Mouse (Mus musculus): ENCODE results near the gene Zfp12.
A peak's percentile ranks its signal among the peaks of the same experiment; 100 is the strongest.
"Not testable (repeated sequence)": the region's sequence is repeated elsewhere in the genome, so short reads cannot be mapped to it uniquely, and the experiment has no call there.

The Zfp12 gene

DNA sequence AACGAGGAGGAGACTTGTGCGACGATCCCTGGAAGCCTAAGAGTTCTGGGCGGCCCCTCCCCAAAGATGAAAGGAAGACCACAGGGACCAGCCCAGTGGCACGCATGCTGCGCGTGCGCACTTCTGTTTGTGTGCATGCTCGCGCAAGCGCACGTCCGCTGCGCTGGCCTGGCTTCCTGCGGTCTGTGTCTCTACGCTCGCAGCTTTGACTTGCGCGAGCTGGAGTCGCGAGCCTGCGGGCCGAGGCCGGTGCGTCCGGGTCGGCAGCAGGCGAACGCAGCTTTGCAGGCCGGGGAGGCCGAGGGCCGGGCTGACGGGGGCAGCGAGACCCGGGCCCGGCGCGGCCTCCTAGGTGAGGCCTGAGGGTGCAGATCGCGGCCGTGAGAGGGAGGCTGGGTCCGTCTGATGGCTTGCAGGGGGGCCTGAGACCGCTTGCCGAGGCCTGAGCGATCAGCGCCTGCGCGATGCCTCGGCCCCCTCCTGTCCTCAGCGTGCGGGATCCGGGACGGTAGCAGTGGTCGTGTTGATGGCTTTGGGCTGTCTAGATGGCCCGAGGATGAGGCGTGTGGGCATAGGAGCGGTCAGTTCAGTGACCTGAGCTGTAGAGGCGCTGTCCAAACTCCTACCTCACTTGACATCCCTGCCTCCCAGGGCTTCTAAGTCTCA lies at the start of gene Zfp12:
Zfp12 (plus strand) TSS at position 136 of the 666 bp plus-strand sequence.
- peak; percentile 99 for DNase-seq (ENCODE audit: low spot score)

DNA sequence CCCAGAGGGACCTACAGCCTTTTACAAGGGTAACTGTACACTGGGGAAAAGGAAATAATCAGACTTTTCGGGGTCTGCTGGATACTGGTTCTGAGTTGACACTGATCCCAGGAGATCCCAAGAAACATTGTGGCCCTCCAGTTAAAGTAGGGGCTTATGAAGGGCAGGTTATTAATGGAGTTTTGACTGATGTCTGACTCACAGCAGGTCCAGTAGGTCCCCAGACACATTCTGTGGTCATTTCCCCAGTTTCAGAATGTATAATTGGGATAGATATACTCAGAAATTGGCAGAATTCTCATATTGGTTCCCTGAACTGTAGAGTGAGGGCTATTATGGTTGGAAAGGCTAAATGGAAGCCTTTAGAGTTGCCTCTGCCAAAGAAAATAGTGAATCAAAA lies 46.9 kb upstream of the Zfp12 start:
- DNase-seq (ENCODE audit: low spot score) = not testable (repeated sequence)

DNA sequence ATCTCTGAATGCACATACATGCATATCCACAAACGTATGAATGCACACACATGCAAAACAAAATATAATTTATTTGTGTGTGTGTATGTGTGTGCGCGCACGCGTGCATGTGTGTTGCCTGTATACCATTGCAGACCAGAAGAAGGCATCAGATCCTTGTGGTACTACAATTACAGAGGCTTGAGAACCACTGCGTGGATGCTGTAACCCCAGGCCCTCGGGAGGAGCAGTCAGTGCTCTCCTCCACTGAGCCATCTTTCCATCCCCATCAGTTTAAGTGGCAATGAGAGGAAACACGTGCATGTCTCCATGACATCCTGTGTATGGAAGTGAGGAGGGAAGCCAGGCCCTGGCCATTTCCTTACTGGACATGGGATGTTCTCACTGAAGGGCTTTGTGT lies 42.2 kb upstream of the Zfp12 start:
- no peak for DNase-seq (ENCODE audit: low spot score)

DNA sequence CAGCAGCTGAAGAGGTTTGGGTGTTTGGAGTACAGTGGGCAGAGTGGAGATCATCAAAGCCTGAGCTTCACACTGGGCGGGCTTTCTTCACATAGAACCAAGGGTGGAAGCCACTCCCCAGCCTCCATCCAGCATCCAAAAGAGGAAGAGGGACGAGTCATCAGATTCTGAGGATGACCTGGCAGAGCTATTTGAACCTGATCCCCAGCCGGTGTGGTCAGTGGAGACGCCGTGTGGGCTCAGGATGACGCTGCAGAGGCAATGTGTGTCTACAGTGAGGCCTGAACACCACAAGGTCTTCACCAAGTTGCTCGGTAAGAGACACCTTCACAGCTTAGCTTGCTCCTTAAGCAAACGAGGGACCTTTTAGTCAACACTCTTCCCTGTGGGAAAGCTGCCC lies 40.2 kb upstream of the Zfp12 start:
- not testable (repeated sequence) for DNase-seq (ENCODE audit: low spot score)

DNA sequence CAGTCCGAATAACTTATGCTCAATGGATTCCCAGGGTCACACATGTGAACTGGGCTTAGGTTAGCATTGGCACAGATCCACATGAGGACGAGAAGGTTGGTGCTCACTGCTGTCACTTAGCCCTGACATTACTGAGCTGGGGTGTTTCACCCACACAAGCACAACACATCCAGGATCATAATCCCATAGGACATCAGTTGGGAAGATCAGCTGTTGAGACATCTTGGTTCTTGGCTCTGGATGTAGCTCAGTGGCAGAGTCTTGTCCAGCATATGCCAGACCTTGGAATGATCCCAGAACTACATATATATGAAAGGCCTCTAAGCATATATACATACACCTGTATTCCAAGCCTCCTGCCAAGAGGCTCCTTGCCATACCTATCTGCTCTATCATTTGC lies 39.8 kb upstream of the Zfp12 start:
- no peak for DNase-seq (ENCODE audit: low spot score)

DNA sequence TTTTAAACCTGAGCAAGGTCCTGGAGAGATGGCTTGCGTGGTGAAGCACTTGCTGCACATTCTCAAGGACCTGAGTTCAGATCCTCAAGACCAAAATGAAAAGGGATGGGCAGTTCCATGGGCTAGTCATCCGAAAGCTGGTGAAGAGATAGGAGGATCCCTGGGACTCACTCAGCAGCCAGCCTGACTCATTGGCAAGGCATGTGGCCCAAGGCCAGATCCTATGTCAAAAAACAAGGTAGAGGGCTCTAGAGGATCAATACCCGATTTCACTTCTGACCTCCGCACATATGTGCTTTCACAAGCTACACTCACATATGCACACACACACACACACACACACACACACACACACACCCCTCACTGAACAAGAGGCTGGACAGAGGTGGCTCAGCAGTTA lies 38.5 kb upstream of the Zfp12 start:
- no peak for DNase-seq (ENCODE audit: low spot score)

DNA sequence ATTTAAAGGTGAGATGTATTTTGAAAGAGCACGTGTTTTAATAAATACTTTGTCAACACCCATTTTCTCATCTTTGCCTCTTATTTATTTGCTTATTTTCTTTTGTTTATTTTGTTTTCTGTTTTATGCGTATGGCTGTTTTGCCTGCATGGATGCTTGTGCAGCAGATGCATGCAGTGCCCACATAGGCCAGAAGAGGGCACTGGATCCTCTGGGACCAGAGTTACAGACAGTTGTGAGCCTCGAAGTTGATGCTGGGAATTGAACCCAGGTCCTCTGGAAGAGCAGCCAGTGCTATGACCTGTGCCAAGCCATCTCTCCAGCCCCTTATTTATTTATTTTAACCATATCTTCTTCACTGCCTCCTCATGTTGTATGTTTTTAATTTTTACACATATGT lies 29.9 kb upstream of the Zfp12 start:
- no peak for DNase-seq (ENCODE audit: low spot score)

DNA sequence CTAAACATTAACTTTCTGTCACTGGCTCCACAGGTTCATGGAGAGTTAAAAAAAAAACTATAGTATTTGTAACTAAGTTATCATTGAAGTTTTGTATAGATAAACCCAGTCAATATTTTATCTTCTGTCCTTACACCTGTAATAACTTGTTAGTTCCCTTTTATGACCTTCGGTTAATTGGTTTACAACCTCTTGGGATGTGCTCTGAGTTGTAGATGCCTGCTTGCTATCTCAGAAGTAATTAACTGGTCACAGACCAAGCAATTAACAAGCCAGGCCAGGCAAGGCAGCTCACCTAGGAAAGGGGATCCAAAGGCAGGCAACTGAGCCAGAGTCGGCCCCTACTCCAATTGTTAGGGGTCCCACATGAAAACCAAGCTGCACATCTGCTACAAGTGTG lies 21.1 kb upstream of the Zfp12 start:
- DNase-seq (ENCODE audit: low spot score) = no peak

DNA sequence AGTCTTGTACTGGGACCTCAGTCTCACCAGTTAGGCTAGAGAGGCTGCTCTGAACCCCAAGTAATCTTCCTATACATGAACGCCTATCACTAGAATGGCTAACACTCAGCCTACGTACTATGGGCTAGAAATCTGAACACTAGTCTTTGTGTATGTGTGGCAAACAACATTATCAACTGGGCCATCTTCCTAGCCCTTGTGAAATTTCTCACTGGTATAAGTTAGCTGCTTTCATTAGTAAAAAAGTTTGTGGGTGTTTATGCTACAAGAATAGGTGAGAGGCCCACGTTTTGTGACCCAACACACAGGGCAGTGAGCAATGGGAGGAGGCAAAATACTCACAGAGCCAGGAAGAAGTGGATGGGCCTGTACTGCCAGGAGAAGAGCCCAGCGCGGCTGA lies 14.0 kb upstream of the Zfp12 start:
- DNase-seq (ENCODE audit: low spot score) = no peak

DNA sequence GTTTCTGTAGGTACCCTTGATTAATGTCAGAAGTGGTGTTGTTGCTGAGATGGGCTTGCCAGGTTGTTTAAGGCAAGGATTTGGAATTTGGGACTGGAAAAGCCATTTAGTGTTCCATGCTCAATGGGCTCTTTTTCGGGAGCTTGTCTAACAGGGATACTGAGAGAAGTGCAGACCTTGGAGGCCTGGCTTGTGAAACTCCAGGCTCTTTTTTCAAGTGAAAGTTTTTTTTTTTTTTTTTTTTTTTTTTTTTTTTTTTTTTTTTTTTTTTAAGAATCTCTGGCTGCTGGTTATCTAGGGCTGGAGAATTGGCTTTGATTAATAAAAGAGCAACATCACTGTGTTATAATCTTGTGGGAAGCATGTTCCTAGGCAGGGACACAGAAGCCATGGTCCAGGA lies 12.7 kb upstream of the Zfp12 start:
- no peak for DNase-seq (ENCODE audit: low spot score)

DNA sequence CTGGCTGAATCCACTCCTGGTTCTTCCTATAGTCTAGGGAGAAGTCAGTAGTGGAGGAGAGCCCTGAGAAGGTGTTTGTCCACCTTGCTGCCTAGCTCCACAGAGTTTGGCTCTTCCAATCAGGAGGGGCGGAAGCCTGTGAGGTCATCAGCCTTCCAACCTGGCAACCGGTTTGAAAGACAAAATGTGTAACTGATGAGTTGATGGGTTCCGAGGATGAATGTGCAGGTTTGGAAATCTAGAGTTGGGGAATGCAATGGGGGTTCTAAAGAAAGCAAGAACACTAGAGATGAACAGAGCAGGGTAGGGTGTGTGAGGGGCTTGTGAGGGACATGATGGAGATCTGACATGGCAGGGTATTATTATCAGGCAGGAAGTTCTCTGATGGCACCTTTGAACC lies 8.2 kb upstream of the Zfp12 start, which contains the start of gene Spdye4a:
Spdye4a (minus strand) TSS at position 101 of the 400 bp plus-strand sequence.
- DNase-seq (ENCODE audit: low spot score) = no peak

DNA sequence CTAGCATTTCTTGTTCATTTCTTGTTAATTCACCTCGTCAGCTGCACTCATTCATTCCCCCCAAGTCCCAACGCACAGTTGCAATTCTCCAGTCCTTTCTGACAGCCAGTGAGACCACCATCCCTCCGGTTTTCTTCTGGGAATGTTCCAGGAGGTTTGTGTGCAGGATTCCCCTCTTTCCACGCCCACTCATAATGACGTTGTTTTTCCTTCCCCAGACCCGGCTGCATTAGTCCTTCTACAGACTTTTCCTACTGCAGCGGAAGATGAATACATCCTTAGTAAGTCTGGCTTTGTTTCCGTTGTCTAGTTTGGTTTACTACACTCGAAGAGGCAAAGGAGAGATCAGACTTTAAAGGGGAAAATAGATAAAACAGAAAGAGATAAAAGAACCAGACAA lies 1.1 kb downstream of the Zfp12 start:
- DNase-seq (ENCODE audit: low spot score) = peak; percentile 34

DNA sequence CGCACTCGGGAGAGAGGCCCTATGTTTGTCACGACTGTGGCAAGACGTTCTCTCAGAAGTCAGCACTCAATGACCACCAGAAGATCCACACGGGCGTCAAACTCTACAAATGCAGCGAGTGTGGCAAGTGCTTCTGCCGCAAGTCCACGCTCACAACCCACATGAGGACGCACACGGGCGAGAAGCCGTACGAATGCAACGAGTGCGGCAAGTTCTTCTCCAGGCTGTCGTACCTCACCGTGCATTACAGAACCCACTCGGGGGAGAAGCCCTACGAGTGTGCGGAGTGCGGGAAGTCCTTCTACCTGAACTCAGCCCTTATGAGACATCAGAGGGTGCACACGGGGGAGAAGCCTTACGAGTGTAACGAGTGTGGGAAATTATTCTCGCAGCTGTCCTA lies 10.0 kb downstream of the Zfp12 start:
- no peak for DNase-seq (ENCODE audit: low spot score)

DNA sequence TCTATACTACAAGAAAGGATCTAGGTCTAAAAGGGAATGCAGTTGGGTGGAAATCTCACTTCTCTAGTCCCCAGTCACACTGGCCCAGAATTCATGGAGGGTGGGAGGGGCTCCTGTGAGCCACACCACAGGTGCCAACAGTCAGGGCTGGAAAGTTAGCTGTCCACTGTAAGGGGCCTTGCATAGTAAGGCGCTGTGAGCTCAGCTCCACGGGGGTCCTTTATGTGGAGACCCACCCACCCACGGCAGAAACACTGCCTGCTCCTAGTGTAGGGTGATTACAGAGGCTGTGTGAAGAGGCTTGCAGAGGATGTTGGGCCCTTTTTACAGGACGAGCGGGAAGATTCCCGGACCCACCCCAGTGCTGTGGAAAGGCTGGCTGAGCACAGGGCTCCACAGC lies 17.1 kb downstream of the Zfp12 start:
- DNase-seq (ENCODE audit: low spot score) = no peak

DNA sequence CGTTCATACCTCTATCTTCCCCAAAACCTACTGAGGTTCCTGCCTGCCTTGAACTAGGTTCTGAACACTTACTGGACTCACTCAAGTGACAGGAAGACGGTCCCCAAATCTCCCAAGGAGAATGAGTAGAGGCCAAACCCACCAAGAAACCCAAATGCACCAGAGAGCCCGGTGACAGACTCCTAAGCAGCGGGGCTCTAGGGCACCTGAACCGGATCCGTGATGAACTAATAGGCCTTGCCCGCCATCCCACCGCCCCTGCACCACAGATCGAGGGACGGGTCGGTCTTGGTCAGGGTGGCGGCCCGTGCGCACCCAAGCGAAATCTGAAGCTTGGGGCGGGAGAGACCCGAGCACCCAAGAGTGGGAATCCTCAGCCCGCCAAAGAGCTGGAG lies 17.8 kb downstream of the Zfp12 start:
- DNase-seq (ENCODE audit: low spot score) = no peak

DNA sequence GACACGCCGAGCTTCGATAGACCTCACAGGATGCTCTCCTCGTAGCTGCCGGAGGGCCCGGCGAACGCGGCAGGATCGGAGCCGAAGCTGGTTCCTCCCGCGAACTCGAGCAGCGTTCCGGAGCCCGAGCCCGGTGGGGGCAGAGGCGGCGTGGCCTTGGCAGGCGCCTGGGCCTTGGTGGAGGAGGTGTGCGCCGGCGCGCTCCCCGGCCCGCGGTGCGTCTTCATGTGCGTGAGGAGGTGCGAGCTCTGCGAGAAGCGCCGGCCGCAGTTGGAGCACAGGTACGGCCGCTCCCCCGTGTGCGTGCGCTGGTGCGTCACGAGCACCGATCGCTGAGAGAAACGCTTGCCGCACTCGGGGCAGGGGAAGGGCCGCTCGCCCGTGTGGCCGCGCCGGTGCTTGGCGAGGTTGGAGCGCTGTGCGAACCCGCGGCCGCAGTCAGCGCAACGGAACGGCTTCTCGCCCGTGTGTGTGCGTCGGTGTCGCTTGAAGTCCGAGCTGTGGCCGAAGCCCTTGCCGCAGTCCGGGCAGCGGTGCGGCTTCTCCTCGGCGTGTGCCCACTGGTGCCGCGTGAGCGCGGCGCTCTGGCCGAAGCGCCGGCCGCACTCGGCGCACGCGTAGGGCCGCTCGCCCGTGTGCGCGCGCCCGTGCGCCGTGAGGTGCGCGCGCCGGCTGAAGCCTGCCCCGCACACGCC lies 18.4 kb downstream of the Zfp12 start:
- DNase-seq (ENCODE audit: low spot score) = peak; percentile 30

DNA sequence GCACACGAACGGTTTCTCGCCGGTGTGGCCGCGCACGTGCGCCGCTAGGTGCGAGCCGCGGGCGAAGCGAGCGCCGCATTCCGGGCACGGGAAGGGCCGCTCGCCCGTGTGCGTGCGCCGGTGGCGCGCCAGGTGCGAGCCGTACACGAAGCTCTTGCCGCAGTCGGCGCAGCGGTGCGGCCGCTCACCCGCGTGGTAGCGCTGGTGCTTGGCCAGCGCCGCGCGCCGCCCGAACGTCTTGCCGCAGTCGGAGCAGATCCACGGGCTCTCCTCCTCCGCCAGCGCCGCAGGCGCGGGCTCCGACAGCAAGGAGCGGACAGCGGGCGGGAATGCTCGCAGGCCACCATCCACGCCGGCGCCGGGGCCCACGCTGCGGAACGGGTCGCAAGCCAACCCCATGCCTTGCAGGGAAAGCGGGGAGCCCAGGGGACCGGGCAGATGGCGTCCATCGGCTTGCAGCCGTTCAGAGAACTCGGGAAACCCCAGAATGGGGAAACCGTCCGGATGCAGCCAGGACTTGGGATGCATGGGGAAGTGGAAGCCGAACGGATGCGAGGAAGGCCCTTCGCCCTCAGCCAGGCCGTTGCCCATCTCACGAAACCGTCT lies 19.0 kb downstream of the Zfp12 start:
- no peak for DNase-seq (ENCODE audit: low spot score)

DNA sequence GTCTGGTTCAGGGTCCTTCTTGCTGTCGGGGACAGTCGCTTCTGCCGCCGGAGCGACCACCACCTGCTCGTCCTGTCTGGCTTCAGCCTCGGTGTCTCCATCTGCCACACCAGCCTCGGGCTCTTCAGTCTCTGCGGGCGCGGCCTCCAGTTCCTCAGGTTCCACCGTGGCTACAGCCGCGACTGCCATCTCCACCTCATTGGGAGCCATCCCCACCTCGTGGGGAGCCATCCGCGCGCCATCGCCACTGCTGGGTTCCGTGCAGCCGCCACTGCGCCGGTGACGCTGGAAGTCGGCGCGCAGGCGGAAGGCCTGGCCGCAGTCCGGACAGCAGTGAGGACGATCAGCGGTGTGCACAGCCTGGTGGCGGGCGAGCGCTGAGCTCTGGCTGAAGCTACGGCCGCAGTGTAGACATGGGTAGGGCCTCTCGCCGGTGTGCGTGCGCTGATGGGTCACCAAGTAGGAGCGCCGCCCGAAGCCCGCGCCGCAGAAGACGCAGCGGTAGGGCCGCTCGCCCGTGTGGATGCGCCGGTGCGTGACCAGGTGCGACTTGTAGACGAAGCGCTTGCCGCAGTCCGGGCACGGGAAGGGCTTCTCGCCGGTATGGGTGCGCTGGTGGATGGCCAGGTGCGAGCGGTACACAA lies 19.6 kb downstream of the Zfp12 start:
- DNase-seq (ENCODE audit: low spot score) = no peak

DNA sequence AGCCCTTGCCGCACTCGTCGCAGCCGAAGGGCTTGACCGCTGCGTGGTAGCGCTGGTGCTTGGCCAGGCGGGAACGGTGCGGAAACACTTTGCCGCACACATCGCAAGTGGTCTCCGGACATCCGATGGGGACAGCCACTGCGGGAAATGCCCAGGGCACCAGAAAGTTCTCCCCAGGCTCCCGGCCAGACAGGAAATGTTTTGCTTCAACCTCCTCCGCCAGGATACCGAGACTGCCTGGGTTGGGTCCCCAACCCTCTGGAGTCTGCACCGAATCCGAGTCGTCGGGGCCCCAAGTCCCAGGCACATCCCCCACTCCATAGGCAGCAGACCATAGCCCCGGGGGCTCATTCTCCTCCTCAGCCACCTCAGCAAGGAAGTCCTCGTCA lies 20.2 kb downstream of the Zfp12 start:
- no peak for DNase-seq (ENCODE audit: low spot score)

DNA sequence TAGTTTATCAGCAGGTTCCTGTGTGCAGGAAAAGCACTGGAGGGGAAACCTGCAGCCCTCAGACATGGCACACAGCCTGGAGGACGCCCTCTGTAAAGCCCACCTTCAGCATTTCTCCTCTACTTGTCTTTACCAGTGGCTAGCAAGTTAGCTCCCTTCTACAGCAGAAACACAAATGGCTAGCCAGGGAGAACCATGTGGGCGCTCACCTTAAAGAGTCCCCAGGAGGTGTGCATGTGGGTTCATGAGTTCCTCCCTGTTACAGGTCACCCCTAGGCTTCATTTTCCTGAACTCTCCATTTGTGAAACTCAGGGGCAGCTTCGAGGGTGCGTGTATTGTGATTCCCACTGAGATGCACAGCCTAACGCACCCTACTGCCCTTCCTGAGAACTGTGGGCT lies 20.8 kb downstream of the Zfp12 start:
- DNase-seq (ENCODE audit: low spot score) = no peak

DNA sequence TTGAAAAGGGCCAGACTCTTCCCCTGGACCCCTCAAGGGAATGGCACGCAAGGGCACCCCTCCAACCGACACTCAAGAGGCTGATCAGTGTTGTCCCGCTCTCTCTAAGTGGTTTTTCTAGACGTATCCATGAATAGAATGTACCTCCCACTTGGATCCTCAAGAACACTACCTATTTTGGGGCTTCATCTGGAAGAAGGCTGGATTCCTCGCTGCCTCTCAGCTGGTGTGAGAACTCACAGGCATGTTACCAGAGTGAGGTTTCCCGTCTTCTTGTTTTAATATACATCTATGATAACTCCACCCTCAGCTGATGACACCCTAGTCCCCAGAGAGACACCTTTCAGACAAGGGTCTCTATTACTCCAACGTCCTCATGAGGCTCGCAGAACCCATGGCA lies 26.7 kb downstream of the Zfp12 start:
- DNase-seq (ENCODE audit: low spot score) = no peak

DNA sequence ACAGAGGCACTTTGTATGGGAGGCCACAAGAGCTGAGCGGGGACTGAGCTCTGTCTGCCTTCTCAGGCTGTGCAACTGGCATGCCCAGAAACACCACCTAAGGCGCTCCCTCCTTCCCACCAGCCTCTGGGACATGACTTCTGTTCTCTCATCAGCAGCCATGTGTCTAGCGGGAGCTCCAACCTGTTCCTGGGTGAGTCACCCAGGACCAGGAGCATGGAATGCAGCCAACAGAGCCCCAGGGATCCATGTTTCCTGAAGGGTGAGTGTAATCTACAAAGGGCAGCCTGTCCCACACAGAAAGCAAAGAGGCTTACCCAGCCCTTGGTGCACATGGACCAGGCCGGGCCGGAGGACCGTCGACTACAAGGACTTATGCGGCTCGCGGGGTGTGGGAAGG lies 29.7 kb downstream of the Zfp12 start:
- DNase-seq (ENCODE audit: low spot score) = peak; percentile 83

DNA sequence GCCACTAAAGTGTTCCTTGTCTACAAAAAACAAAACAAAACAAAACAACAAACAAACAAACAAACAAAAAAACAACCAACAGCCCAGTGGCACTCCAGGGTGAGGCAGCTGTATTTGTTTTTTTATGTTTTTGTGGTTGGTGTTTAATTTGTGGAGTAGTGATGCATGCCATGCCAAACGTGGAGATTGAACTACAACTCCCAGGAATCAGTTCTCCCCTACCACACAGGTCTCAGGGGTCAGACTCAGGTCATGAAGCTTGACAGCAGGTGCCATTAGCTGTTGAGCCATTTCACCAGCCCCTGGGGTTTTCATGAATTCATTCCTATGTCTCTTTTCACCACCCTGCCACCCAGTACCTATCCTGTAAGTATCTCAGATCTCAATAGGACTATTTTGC lies 30.4 kb downstream of the Zfp12 start:
- no peak for DNase-seq (ENCODE audit: low spot score)

Measured in MN1 (cell line).